Mouse (Mus musculus) midbrain, embryonic 10.5 days (tissue): ENCODE measurements around the gene Urgcp. TPM values are rescaled to one million over a fixed set of nuclear protein-coding genes. Genes with fewer than 3 reads are reported as not detected.

Source experiments
- DNase-seq: peaks from one replicate; pipeline ENCODE4 v3.0.0-alpha.2; 2017; ENCODE audit warnings: low spot score
- H3K27ac ChIP-seq: fragments of 300-500 bp; sonication (generic); replicated peaks from 2 replicates; pipeline ENCODE4 v1.5.1; 2016; ENCODE audit warnings: mild to moderate bottlenecking
- H3K27me3 ChIP-seq: fragments of 300-500 bp; sonication (generic); 2 replicates; pipeline ENCODE4 v1.6.1; 2016; ENCODE audit warnings: low read depth, mild to moderate bottlenecking; ENCODE audit not compliant: poor library complexity, severe bottlenecking
- H3K36me3 ChIP-seq: fragments of 300-500 bp; sonication (generic); 2 replicates; pipeline ENCODE4 v1.6.1; 2016; ENCODE audit warnings: mild to moderate bottlenecking, moderate library complexity
- H3K4me1 ChIP-seq: fragments of 300-500 bp; sonication (generic); 2 replicates; pipeline ENCODE4 v1.6.1; 2016
- H3K4me3 ChIP-seq: fragments of 300-500 bp; sonication (generic); 2 replicates; pipeline ENCODE4 v1.5.1; 2016; ENCODE audit warnings: mild to moderate bottlenecking, moderate library complexity
- H3K9me3 ChIP-seq: fragments of 300-500 bp; sonication (generic); replicated peaks from 2 replicates; pipeline ENCODE4 v1.6.1; 2016; ENCODE audit warnings: mild to moderate bottlenecking
- WGBS: fragments of 180-500 bp; shearing (Covaris S2); methylation state at CpG from one replicate; pipeline ENCODE4 v1.1.7; 2016; 5-methylcytosine and 5-hydroxymethylcytosine counted together
- polyA plus RNA-seq: library from polyadenylated mRNA; unstranded; fragments of >200 nt; fragmentation: Nextera tagmentation; extraction: Ambion mirVana; gene quantifications from 2 replicates; pipeline ENCODE4 v1.2.1, GENCODE M21; 2016

The Urgcp gene
- polyA plus RNA-seq, 1 experiment from 2014 or later = 18.3 TPM

GRCm38 (mm10) chr11:5796939-5797338 lies 34.8 kb upstream of the Urgcp start:
- Histone ChIP-seq H3K4me3 (no peak overlapping the region), H3K9me3 (no peaks in the 10 kb centered on the region), H3K4me1 (no peaks in the 10 kb centered on the region), H3K36me3 (peaks cover 97% of the 10 kb centered on the region), H3K27ac (no peak overlapping the region), H3K27me3 (no peaks in the 10 kb centered on the region)
- no peak for DNase-seq
- 87% methylated on average over 15 of the region's 15 CpGs for WGBS

GRCm38 (mm10) chr11:5795706-5796105 lies 33.5 kb upstream of the Urgcp start:
- Histone ChIP-seq H3K27ac (no peak overlapping the region), H3K4me1 (no peaks in the 10 kb centered on the region), H3K27me3 (no peaks in the 10 kb centered on the region), H3K36me3 (peaks cover 98% of the 10 kb centered on the region), H3K4me3 (no peak overlapping the region), H3K9me3 (no peaks in the 10 kb centered on the region)
- 94% methylated on average over 7 of the region's 7 CpGs for WGBS
- DNase-seq = no peak

- Histone ChIP-seq H3K4me1 (no peaks in the 10 kb centered on the region), H3K27me3 (no peaks in the 10 kb centered on the region), H3K36me3 (peaks cover 98% of the 10 kb centered on the region), H3K9me3 (no peaks in the 10 kb centered on the region), H3K27ac (no peak overlapping the region), H3K4me3 (no peak overlapping the region)
- WGBS = 92% methylated on average over 9 of the region's 9 CpGs
- DNase-seq = no peak
Measured at GRCm38 (mm10) chr11:5795290-5795689, 33.1 kb upstream of the Urgcp start.

GRCm38 (mm10) chr11:5790431-5790830 lies 28.3 kb upstream of the Urgcp start:
- H3K9me3 ChIP-seq = no peaks in the 10 kb centered on the region
- H3K4me1 ChIP-seq = peaks cover 28% of the 10 kb centered on the region
- DNase-seq = no peak
- 97% methylated on average over 1 of the region's 1 CpGs for WGBS
- no peak overlapping the region for H3K27ac ChIP-seq
- H3K4me3 ChIP-seq = peak overlapping the region; percentile 93; the same call in 1 of the 2 replicates
- peaks cover 51% of the 10 kb centered on the region for H3K36me3 ChIP-seq
- no peaks in the 10 kb centered on the region for H3K27me3 ChIP-seq

GRCm38 (mm10) chr11:5789754-5790333 lies 27.7 kb upstream of the Urgcp start:
- Histone ChIP-seq H3K36me3 (peaks cover 45% of the 10 kb centered on the region), H3K9me3 (no peaks in the 10 kb centered on the region), H3K4me3 (peak overlapping the region; percentile 93), H3K27ac (no peak overlapping the region), H3K27me3 (no peaks in the 10 kb centered on the region), H3K4me1 (peaks cover 28% of the 10 kb centered on the region)
- DNase-seq = no peak
- WGBS = 93% methylated on average over 3 of the region's 3 CpGs

GRCm38 (mm10) chr11:5789071-5789753 lies 27.0 kb upstream of the Urgcp start:
- WGBS = 79% methylated on average over 6 of the region's 6 CpGs
- H3K4me1 ChIP-seq = peaks cover 28% of the 10 kb centered on the region
- peaks cover 39% of the 10 kb centered on the region for H3K36me3 ChIP-seq
- H3K4me3 ChIP-seq = peak overlapping the region; percentile 93
- peak overlapping the region; percentile 92 for H3K27ac ChIP-seq
- no peaks in the 10 kb centered on the region for H3K9me3 ChIP-seq
- no peaks in the 10 kb centered on the region for H3K27me3 ChIP-seq
- no peak for DNase-seq

- H3K27ac ChIP-seq = peak within 1 kb of the TSS; percentile 92
- DNase-seq = peak; percentile 95
Measured at GRCm38 (mm10) chr11:5788056-5789014, 26.2 kb upstream of the Urgcp start, which contains the start of gene Dbnl. Gene Dbnl, plus strand, starts transcription at chr11:5788488.

GRCm38 (mm10) chr11:5787671-5788055 lies 25.5 kb upstream of the Urgcp start:
- WGBS = 42% methylated on average over 8 of the region's 8 CpGs
- Histone ChIP-seq H3K27ac (peak overlapping the region; percentile 92), H3K9me3 (no peaks in the 10 kb centered on the region), H3K27me3 (no peaks in the 10 kb centered on the region), H3K4me3 (peak overlapping the region; percentile 93), H3K36me3 (peaks cover 23% of the 10 kb centered on the region), H3K4me1 (peaks cover 28% of the 10 kb centered on the region)
- no peak for DNase-seq

More at GRCm38 (mm10) chr11:5788056-5789014, 26.2 kb upstream of the Urgcp start, which contains the start of gene Dbnl:
- WGBS = under 1% methylated on average over 74 of the region's 74 CpGs
- Histone ChIP-seq H3K4me3 (peak within 1 kb of the TSS; percentile 93), H3K4me1 (peaks cover 28% of the 10 kb centered on the region), H3K9me3 (no peaks in the 10 kb centered on the region), H3K27me3 (no peaks in the 10 kb centered on the region), H3K36me3 (peaks cover 30% of the 10 kb centered on the region)

- peaks cover 28% of the 10 kb centered on the region for H3K4me1 ChIP-seq
- H3K9me3 ChIP-seq = no peaks in the 10 kb centered on the region
- H3K36me3 ChIP-seq = peaks cover 10% of the 10 kb centered on the region
- H3K27me3 ChIP-seq = no peaks in the 10 kb centered on the region
- no peak overlapping the region for H3K4me3 ChIP-seq
- no peak overlapping the region for H3K27ac ChIP-seq
- no peak for DNase-seq
Measured at GRCm38 (mm10) chr11:5785732-5786131, 23.6 kb upstream of the Urgcp start.

- WGBS = 79% methylated on average over 8 of the region's 8 CpGs
- Histone ChIP-seq H3K4me1 (peaks cover 7% of the 10 kb centered on the region), H3K27ac (no peak overlapping the region), H3K36me3 (peaks cover 13% of the 10 kb centered on the region; the same call in 1 of the 2 replicates), H3K4me3 (no peak overlapping the region), H3K9me3 (no peaks in the 10 kb centered on the region), H3K27me3 (no peaks in the 10 kb centered on the region)
- DNase-seq = no peak
Measured at GRCm38 (mm10) chr11:5782199-5782944, 20.2 kb upstream of the Urgcp start.

- no peak overlapping the region for H3K27ac ChIP-seq
- no peaks in the 10 kb centered on the region for H3K27me3 ChIP-seq
- no peak overlapping the region for H3K4me3 ChIP-seq
- no peaks in the 10 kb centered on the region for H3K4me1 ChIP-seq
- H3K9me3 ChIP-seq = no peaks in the 10 kb centered on the region
- peaks cover 13% of the 10 kb centered on the region; the same call in 1 of the 2 replicates for H3K36me3 ChIP-seq
- no peak for DNase-seq
- WGBS = 92% methylated on average over 6 of the region's 6 CpGs
Measured at GRCm38 (mm10) chr11:5780035-5780499, 17.9 kb upstream of the Urgcp start.

- no peaks in the 10 kb centered on the region for H3K9me3 ChIP-seq
- no peak overlapping the region for H3K27ac ChIP-seq
- H3K27me3 ChIP-seq = no peaks in the 10 kb centered on the region
- no peaks in the 10 kb centered on the region for H3K4me1 ChIP-seq
- peaks cover 13% of the 10 kb centered on the region; the same call in 1 of the 2 replicates for H3K36me3 ChIP-seq
- WGBS = 80% methylated on average over 2 of the region's 2 CpGs
- no peak overlapping the region for H3K4me3 ChIP-seq
- no peak for DNase-seq
Measured at GRCm38 (mm10) chr11:5778481-5778880, 16.3 kb upstream of the Urgcp start.
